Mouse (Mus musculus): ENCODE data around the gene Pilrb1. TPM values are rescaled to one million over a fixed set of nuclear protein-coding genes. Genes with fewer than 3 reads are reported as not detected.

Pilrb1 gene
- polyA plus RNA-seq, 1 experiment from 2014 or later, result 11.7 TPM

GRCm38 (mm10) chr5:137822602-137823001 is 35.3 kb downstream of the Pilrb1 start:
- TF ChIP-seq CTCF (IDR thresholded peaks at IDR 0.05; ENCODE audit: low read depth) (no peak), EP300 (IDR thresholded peaks at IDR 0.05; ENCODE audit: low read depth) (no peak)
- no peaks in the 10 kb centered on the region for H3K9me3 ChIP-seq (ENCODE audit: low read length)
- no peak overlapping the region for H3K9ac ChIP-seq (replicated peaks)
- DNase-seq (no peak), ATAC-seq (no peak)
- no peaks in the 10 kb centered on the region; the same call in none of the 2 replicates for H3K4me1 ChIP-seq (ENCODE audit: insufficient read depth)
- no peak overlapping the region for H3K4me2 ChIP-seq (ENCODE audit: low read depth, low read length)
- H3K27ac ChIP-seq (ENCODE audit: low read depth), result no peak overlapping the region
- H3K36me3 ChIP-seq (replicated peaks; ENCODE audit: insufficient read depth, low read length), result no peaks in the 10 kb centered on the region
- WGBS (ENCODE audit: insufficient replicate concordance), result 75% methylated on average over 1 of the region's 1 CpGs
- H3K27me3 ChIP-seq (ENCODE audit: insufficient read depth, low read length), result no peaks in the 10 kb centered on the region
- H3K4me3 ChIP-seq (ENCODE audit: low read depth, low read length), result no peak overlapping the region

DNA sequence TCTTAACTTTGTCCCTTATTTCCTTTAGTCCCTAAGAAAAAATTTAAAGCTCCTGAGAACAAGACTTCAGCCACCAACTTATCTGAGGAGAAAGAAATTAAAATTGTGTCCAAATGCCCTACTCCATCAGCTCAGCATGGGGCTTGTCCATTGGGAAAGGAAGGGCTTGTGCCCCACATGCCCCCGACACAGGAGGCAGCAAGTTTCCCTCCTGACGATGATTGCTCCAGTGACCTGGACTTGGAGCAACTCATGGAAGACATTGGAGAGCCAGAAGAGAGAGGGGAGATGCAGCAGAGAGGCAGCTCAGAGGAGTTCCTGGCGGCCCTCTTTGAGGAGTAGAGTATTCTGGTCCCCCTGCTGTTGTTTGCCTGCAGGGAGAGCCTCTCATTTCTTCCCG is 35.8 kb downstream of the Pilrb1 start:
- TF ChIP-seq CTCF (IDR thresholded peaks at IDR 0.05; ENCODE audit: low read depth) (no peak), EP300 (IDR thresholded peaks at IDR 0.05; ENCODE audit: low read depth) (no peak)
- no peak overlapping the region for H3K4me3 ChIP-seq (ENCODE audit: low read depth, low read length)
- no peak overlapping the region for H3K9ac ChIP-seq (replicated peaks)
- WGBS (ENCODE audit: insufficient replicate concordance), result 72% methylated on average over 4 of the region's 4 CpGs
- no peak for ATAC-seq
- no peak overlapping the region for H3K4me2 ChIP-seq (ENCODE audit: low read depth, low read length)
- DNase-seq, result no peak
- no peaks in the 10 kb centered on the region; the same call in none of the 2 replicates for H3K4me1 ChIP-seq (ENCODE audit: insufficient read depth)
- no peaks in the 10 kb centered on the region for H3K27me3 ChIP-seq (ENCODE audit: insufficient read depth, low read length)
- H3K27ac ChIP-seq (ENCODE audit: low read depth), result no peak overlapping the region
- no peaks in the 10 kb centered on the region for H3K9me3 ChIP-seq (ENCODE audit: low read length)
- H3K36me3 ChIP-seq (replicated peaks; ENCODE audit: insufficient read depth, low read length), result no peaks in the 10 kb centered on the region

GRCm38 (mm10) chr5:137817466-137818222 is 40.3 kb downstream of the Pilrb1 start:
- Histone ChIP-seq H3K4me2 (ENCODE audit: low read depth, low read length) (no peak overlapping the region), H3K9me3 (ENCODE audit: low read length) (no peaks in the 10 kb centered on the region), H3K27me3 (ENCODE audit: insufficient read depth, low read length) (no peaks in the 10 kb centered on the region), H3K4me1 (ENCODE audit: insufficient read depth) (no peaks in the 10 kb centered on the region), H3K9ac (replicated peaks) (no peak overlapping the region), H3K27ac (ENCODE audit: low read depth) (peak overlapping the region; percentile 34; the same call in 1 of the 2 replicates), H3K4me3 (ENCODE audit: low read depth, low read length) (no peak overlapping the region), H3K36me3 (replicated peaks; ENCODE audit: insufficient read depth, low read length) (no peaks in the 10 kb centered on the region)
- 53% methylated on average over 4 of the region's 4 CpGs for WGBS (ENCODE audit: insufficient replicate concordance)
- TF ChIP-seq CTCF (IDR thresholded peaks at IDR 0.05; ENCODE audit: low read depth) (no peak), EP300 (IDR thresholded peaks at IDR 0.05; ENCODE audit: low read depth) (no peak)
- DNase-seq, result no peak
- ATAC-seq, result peak; percentile 48; the same call in 1 of the 2 replicates

- H3K36me3 ChIP-seq (replicated peaks; ENCODE audit: insufficient read depth, low read length), result no peaks in the 10 kb centered on the region
- DNase-seq (no peak), ATAC-seq (no peak)
- H3K4me2 ChIP-seq (ENCODE audit: low read depth, low read length), result no peak overlapping the region
- H3K9ac ChIP-seq (replicated peaks), result no peak overlapping the region
- no peaks in the 10 kb centered on the region for H3K4me1 ChIP-seq (ENCODE audit: insufficient read depth)
- H3K9me3 ChIP-seq (ENCODE audit: low read length), result no peaks in the 10 kb centered on the region
- 84% methylated on average over 5 of the region's 5 CpGs for WGBS (ENCODE audit: insufficient replicate concordance)
- no peak overlapping the region for H3K4me3 ChIP-seq (ENCODE audit: low read depth, low read length)
- H3K27ac ChIP-seq (ENCODE audit: low read depth), result no peak overlapping the region
- H3K27me3 ChIP-seq (ENCODE audit: insufficient read depth, low read length), result no peaks in the 10 kb centered on the region
- TF ChIP-seq CTCF (IDR thresholded peaks at IDR 0.05; ENCODE audit: low read depth) (no peak), EP300 (IDR thresholded peaks at IDR 0.05; ENCODE audit: low read depth) (no peak)
These were observed 49.6 kb downstream of the Pilrb1 start for GRCm38 (mm10) chr5:137808316-137808715.

- H3K9ac ChIP-seq (replicated peaks), result no peak overlapping the region
- TF ChIP-seq CTCF (IDR thresholded peaks at IDR 0.05; ENCODE audit: low read depth), result no peak
- TF ChIP-seq EP300 (IDR thresholded peaks at IDR 0.05; ENCODE audit: low read depth), result no peak
These were observed 51.7 kb downstream of the Pilrb1 start for GRCm38 (mm10) chr5:137806158-137806557.

More at GRCm38 (mm10) chr5:137806158-137806557, 51.7 kb downstream of the Pilrb1 start:
- WGBS (ENCODE audit: insufficient replicate concordance), result 60% methylated on average over 1 of the region's 1 CpGs
- DNase-seq (no peak), ATAC-seq (no peak)
- Histone ChIP-seq H3K27ac (ENCODE audit: low read depth) (no peak overlapping the region), H3K27me3 (ENCODE audit: insufficient read depth, low read length) (no peaks in the 10 kb centered on the region), H3K36me3 (replicated peaks; ENCODE audit: insufficient read depth, low read length) (no peaks in the 10 kb centered on the region), H3K4me2 (ENCODE audit: low read depth, low read length) (no peak overlapping the region), H3K9me3 (ENCODE audit: low read length) (no peaks in the 10 kb centered on the region), H3K4me1 (ENCODE audit: insufficient read depth) (no peaks in the 10 kb centered on the region), H3K4me3 (ENCODE audit: low read depth, low read length) (no peak overlapping the region)

Other genes starting within 250 kb of the Pilrb1 start
- gene Pcolce, start 244.3 kb downstream of the Pilrb1 start, polyA plus RNA-seq (2015; fragmentation: Nextera tagmentation; extraction: Ambion mirVana), result 12.9 and 14.7 TPM in 2 replicates
- not detected in 2 replicates for gene Fbxo24, start 229.1 kb downstream of the Pilrb1 start, polyA plus RNA-seq (2015; fragmentation: Nextera tagmentation; extraction: Ambion mirVana)
- gene Lrch4, start 229.0 kb downstream of the Pilrb1 start, polyA plus RNA-seq (2015; fragmentation: Nextera tagmentation; extraction: Ambion mirVana), result 24.1 and 24.3 TPM in 2 replicates
- gene Gm20605, start 228.9 kb downstream of the Pilrb1 start, polyA plus RNA-seq (2015; fragmentation: Nextera tagmentation; extraction: Ambion mirVana), result 2.4 and 2.6 TPM in 2 replicates
- 3.4 and 4.0 TPM in 2 replicates for gene Sap25, start 216.8 kb downstream of the Pilrb1 start, polyA plus RNA-seq (2015; fragmentation: Nextera tagmentation; extraction: Ambion mirVana)
- 0.11 TPM in 1 of 2 replicates, not detected in the other for gene Irs3, start 212.4 kb downstream of the Pilrb1 start, polyA plus RNA-seq (2015; fragmentation: Nextera tagmentation; extraction: Ambion mirVana)
- 29.5 and 34.1 TPM in 2 replicates for gene Agfg2, start 173.4 kb downstream of the Pilrb1 start, polyA plus RNA-seq (2015; fragmentation: Nextera tagmentation; extraction: Ambion mirVana)
- gene Nyap1, start 116.5 kb downstream of the Pilrb1 start, polyA plus RNA-seq (2015; fragmentation: Nextera tagmentation; extraction: Ambion mirVana), result 0.11 and 0.18 TPM in 2 replicates
- 65.3 and 65.9 TPM in 2 replicates for gene Tsc22d4, start 112.4 kb downstream of the Pilrb1 start, polyA plus RNA-seq (2015; fragmentation: Nextera tagmentation; extraction: Ambion mirVana)
- gene Ppp1r35, start 79.3 kb downstream of the Pilrb1 start, polyA plus RNA-seq (2015; fragmentation: Nextera tagmentation; extraction: Ambion mirVana), result 13.4 and 18.1 TPM in 2 replicates
- gene Mepce, start 70.5 kb downstream of the Pilrb1 start, polyA plus RNA-seq (2015; fragmentation: Nextera tagmentation; extraction: Ambion mirVana), result 4.7 and 5.0 TPM in 2 replicates
- gene Zcwpw1, start 70.3 kb downstream of the Pilrb1 start, polyA plus RNA-seq (2015; fragmentation: Nextera tagmentation; extraction: Ambion mirVana), result 1.5 and 1.9 TPM in 2 replicates
- gene Pilra, start 21.8 kb downstream of the Pilrb1 start, polyA plus RNA-seq (2015; fragmentation: Nextera tagmentation; extraction: Ambion mirVana), result 8.7 and 12.1 TPM in 2 replicates
- gene Pilrb2, start 13.7 kb upstream of the Pilrb1 start, polyA plus RNA-seq (2015; fragmentation: Nextera tagmentation; extraction: Ambion mirVana), result 11.6 and 13.2 TPM in 2 replicates
- 81.3 and 89.1 TPM in 2 replicates for gene Cyp3a13, start 63.5 kb upstream of the Pilrb1 start, polyA plus RNA-seq (2015; fragmentation: Nextera tagmentation; extraction: Ambion mirVana)
- gene Gjc3, start 105.0 kb upstream of the Pilrb1 start, polyA plus RNA-seq (2015; fragmentation: Nextera tagmentation; extraction: Ambion mirVana), result 0.22 and 0.26 TPM in 2 replicates
- gene Azgp1, start 123.4 kb upstream of the Pilrb1 start, polyA plus RNA-seq (2015; fragmentation: Nextera tagmentation; extraction: Ambion mirVana), result 745 and 764 TPM in 2 replicates
- gene Smok3a, start 163.2 kb upstream of the Pilrb1 start, polyA plus RNA-seq (2015; fragmentation: Nextera tagmentation; extraction: Ambion mirVana), result not detected in 2 replicates
- not detected in 2 replicates for gene Smok3b, start 163.3 kb upstream of the Pilrb1 start, polyA plus RNA-seq (2015; fragmentation: Nextera tagmentation; extraction: Ambion mirVana)
- gene Smok3c, start 195.1 kb upstream of the Pilrb1 start, polyA plus RNA-seq (2015; fragmentation: Nextera tagmentation; extraction: Ambion mirVana), result not detected in 2 replicates
- gene Zkscan1, start 227.0 kb upstream of the Pilrb1 start, polyA plus RNA-seq (2015; fragmentation: Nextera tagmentation; extraction: Ambion mirVana), result 3.5 and 4.2 TPM in 2 replicates